Mouse (Mus musculus) T-helper 1 cell (primary cell): Measurements from ENCODE around the gene Cd79b.

Experiments used
- in situ Hi-C: fragments of 300-600 bp; cut with MboI, MseI; formaldehyde crosslinking; loops from one replicate; pipeline ENCODE4 v1.15.1; 2025; ENCODE audit warnings: high pct_unique_total_duplicates

The Cd79b gene

GRCm38 (mm10) chr11:106318406-106319366, 4.1 kb upstream of the Cd79b start:
- in situ Hi-C loops = no loop called here

GRCm38 (mm10) chr11:106317801-106318200, 3.2 kb upstream of the Cd79b start:
- in situ Hi-C loops = no loop called here

GRCm38 (mm10) chr11:106316416-106316815, 1.9 kb upstream of the Cd79b start:
- in situ Hi-C loops = no loop called here

- in situ Hi-C loops = no loop called here
These were observed 1.0 kb downstream of the Cd79b start for GRCm38 (mm10) chr11:106313533-106313932.

- in situ Hi-C loops = no loop called here
These were observed 4.4 kb downstream of the Cd79b start for GRCm38 (mm10) chr11:106310123-106310522.

GRCm38 (mm10) chr11:106308162-106308561, 6.4 kb downstream of the Cd79b start:
- in situ Hi-C loops = no loop called here

GRCm38 (mm10) chr11:106307432-106307831, 7.1 kb downstream of the Cd79b start:
- in situ Hi-C loops = no loop called here

- in situ Hi-C loops = no loop called here
These were observed 7.8 kb downstream of the Cd79b start for GRCm38 (mm10) chr11:106306758-106307157.

GRCm38 (mm10) chr11:106306065-106306385, 8.5 kb downstream of the Cd79b start:
- in situ Hi-C loops = no loop called here

GRCm38 (mm10) chr11:106305348-106306064, 9.1 kb downstream of the Cd79b start:
- in situ Hi-C loops = no loop called here

GRCm38 (mm10) chr11:106302634-106303033, 11.9 kb downstream of the Cd79b start:
- in situ Hi-C loops = no loop called here

GRCm38 (mm10) chr11:106301765-106302164, 12.8 kb downstream of the Cd79b start, which contains the start of gene Gh:
Gene Gh (minus strand): TSS chr11:106301865.
- in situ Hi-C loops = no loop called here

- in situ Hi-C loops = no loop called here
These were observed 22.7 kb downstream of the Cd79b start for GRCm38 (mm10) chr11:106291861-106292260.

- in situ Hi-C loops = no loop called here
These were observed 24.2 kb downstream of the Cd79b start for GRCm38 (mm10) chr11:106290376-106290775.

GRCm38 (mm10) chr11:106289369-106289768, 25.2 kb downstream of the Cd79b start:
- in situ Hi-C loops = no loop called here

- in situ Hi-C loops = no loop called here
These were observed 27.6 kb downstream of the Cd79b start for GRCm38 (mm10) chr11:106286987-106287386.

GRCm38 (mm10) chr11:106286206-106286605, 28.4 kb downstream of the Cd79b start:
- in situ Hi-C loops = no loop called here

GRCm38 (mm10) chr11:106284126-106284525, 30.4 kb downstream of the Cd79b start:
- in situ Hi-C loops = no loop called here

- in situ Hi-C loops = no loop called here
These were observed 31.2 kb downstream of the Cd79b start for GRCm38 (mm10) chr11:106283371-106283770.

- in situ Hi-C loops = no loop called here
These were observed 32.1 kb downstream of the Cd79b start for GRCm38 (mm10) chr11:106282452-106282851.

GRCm38 (mm10) chr11:106276454-106276853, 38.1 kb downstream of the Cd79b start, which contains the start of gene Tcam1:
Gene Tcam1 (plus strand): TSS chr11:106276672.
- in situ Hi-C loops = loop anchor here (10.0 kb wide), 1 partner anchor 1822 kb away; no protein-coding TSS in a partner anchor

- in situ Hi-C loops = loop anchor here (10.0 kb wide), 1 partner anchor 1820 kb away; no protein-coding TSS in a partner anchor
These were observed 39.6 kb downstream of the Cd79b start for GRCm38 (mm10) chr11:106274971-106275411.
